Mouse (Mus musculus): ENCODE measurements around the gene Smim14.

- TF ChIP-seq CTCF (conservative IDR thresholded peaks at IDR 0.05; ENCODE audit: low read length) (no peak), POU5F1 (IDR thresholded peaks at IDR 0.05; ENCODE audit: borderline replicate concordance, low read length) (no peak)
Observed at GRCm38 (mm10) chr5:65574876-65575275, 37.9 kb upstream of the Smim14 start.

Data from E14TG2a.4 (cell line).